Mouse (Mus musculus) cerebellum, adult 2 months (tissue): ENCODE measurements around the gene Rad51b. TPM values are rescaled to one million over a fixed set of nuclear protein-coding genes. Genes with fewer than 3 reads are reported as not detected.

Experiments
- DNase-seq, 2 experiments: peaks; one replicate each; pipeline ENCODE4 v3.0.0; 2021
- H3K27ac ChIP-seq: fragments of 200-500 bp; 2 replicates; pipeline ENCODE4 v1.5.1; 2012; ENCODE audit warnings: low read length, control low read depth, inconsistent platforms; ENCODE audit not compliant: insufficient read depth
- H3K27me3 ChIP-seq: fragments of 200-500 bp; 2 replicates; pipeline ENCODE4 v1.6.1; 2012; ENCODE audit warnings: inconsistent platforms, mild to moderate bottlenecking, low read length, moderate library complexity; ENCODE audit not compliant: control insufficient read depth, insufficient read depth
- H3K4me1 ChIP-seq: fragments of 200-500 bp; 2 replicates; pipeline ENCODE4 v1.6.1; 2011; ENCODE audit warnings: low read length; ENCODE audit not compliant: control insufficient read depth, insufficient read depth
- H3K4me3 ChIP-seq: fragments of 200-500 bp; replicated peaks from 2 replicates; pipeline ENCODE3; 2011; ENCODE audit warnings: mild to moderate bottlenecking, low read depth, low read length, control low read depth; ENCODE audit not compliant: insufficient read depth
- CTCF ChIP-seq: fragments of 200-500 bp; IDR thresholded peaks from 2 replicates; pipeline ENCODE4 v1.5.1; 2011; ENCODE audit warnings: low read depth, mild to moderate bottlenecking, control low read depth, low read length, moderate library complexity, borderline replicate concordance; ENCODE audit not compliant: insufficient read depth
- POLR2A ChIP-seq: fragments of 200-500 bp; IDR thresholded peaks from 2 replicates; pipeline ENCODE4 v1.6.1; 2011; ENCODE audit warnings: low read length, control low read depth, borderline replicate concordance; ENCODE audit not compliant: insufficient read depth
- WGBS: fragments of 180-500 bp; shearing (Covaris S2); methylation state at CpG from one replicate; pipeline ENCODE4 v1.1.7; 2018; 5-methylcytosine and 5-hydroxymethylcytosine counted together
- polyA plus RNA-seq: library from polyadenylated mRNA; depleted of rRNA; stranded (reverse); fragments of >200 nt; gene quantifications from 2 replicates; pipeline ENCODE4 v1.2.3, GENCODE M21; 2012

Gene Rad51b
- polyA plus RNA-seq, 1 experiment = 0.23 TPM

- Histone ChIP-seq H3K4me1 (no peaks in the 10 kb centered on the region), H3K4me3 (no peak overlapping the region), H3K27me3 (no peaks in the 10 kb centered on the region), H3K27ac (no peak overlapping the region)
- DNase-seq = no peak
- 83% methylated on average over 7 of the region's 7 CpGs for WGBS
- TF ChIP-seq POLR2A = no peak
Observed at GRCm38 (mm10) chr12:79369512-79370165, 72.6 kb downstream of the Rad51b start.

- TF ChIP-seq POLR2A (no peak), CTCF (no peak)
- 86% methylated on average over 5 of the region's 5 CpGs for WGBS
- H3K27ac ChIP-seq = no peak overlapping the region
- no peak for DNase-seq
- H3K4me1 ChIP-seq = no peaks in the 10 kb centered on the region
- H3K4me3 ChIP-seq = no peak overlapping the region
- no peaks in the 10 kb centered on the region for H3K27me3 ChIP-seq
Observed at GRCm38 (mm10) chr12:79372697-79373096, 75.6 kb downstream of the Rad51b start.

DNA sequence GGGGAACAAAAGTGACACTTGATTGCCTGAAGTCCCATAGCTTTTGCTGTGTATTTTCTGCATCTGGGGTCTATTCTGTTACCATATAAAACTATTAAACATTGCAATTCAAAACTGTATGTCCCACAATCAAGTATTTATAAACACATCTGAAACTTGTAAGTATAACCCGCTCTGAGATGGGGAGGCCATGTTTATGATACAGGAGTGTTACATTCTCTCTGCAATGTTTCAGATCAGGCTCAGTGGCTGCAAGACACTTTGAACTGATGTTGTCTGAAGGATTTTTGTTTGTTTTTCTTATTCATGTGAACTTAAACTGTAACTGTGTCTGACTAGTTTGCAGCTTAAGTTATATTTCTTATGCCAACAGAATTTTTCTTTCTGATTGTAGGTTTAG, 80.3 kb downstream of the Rad51b start:
- Histone ChIP-seq H3K27ac (no peak overlapping the region), H3K4me1 (no peaks in the 10 kb centered on the region), H3K4me3 (no peak overlapping the region), H3K27me3 (no peaks in the 10 kb centered on the region)
- TF ChIP-seq CTCF = no peak
- no peak for TF ChIP-seq POLR2A
- 92% methylated on average over 1 of the region's 1 CpGs for WGBS
- no peak for DNase-seq

- TF ChIP-seq POLR2A = no peak
- no peak for TF ChIP-seq CTCF
Observed at GRCm38 (mm10) chr12:79377861-79378260, 80.8 kb downstream of the Rad51b start.

DNA sequence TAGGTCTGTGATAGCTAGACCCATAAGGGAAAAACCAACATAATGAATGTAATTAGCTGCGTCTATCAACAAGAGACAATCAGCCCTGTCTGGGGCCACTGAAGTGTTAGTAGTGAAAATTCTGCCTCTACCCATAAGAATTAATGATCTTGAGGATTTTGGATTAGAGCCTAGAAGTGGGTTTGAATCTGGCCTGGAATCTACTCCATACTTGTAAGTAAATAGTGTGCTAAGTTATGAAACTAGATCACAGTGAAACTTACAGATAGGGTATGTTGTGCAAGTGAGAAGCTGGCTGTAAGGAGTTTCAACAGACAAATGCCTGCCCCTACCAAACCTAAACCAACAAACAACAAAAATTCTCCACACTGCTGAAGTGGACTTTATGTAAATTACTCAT, 83.1 kb downstream of the Rad51b start:
- TF ChIP-seq POLR2A (no peak), CTCF (no peak)
- Histone ChIP-seq H3K27me3 (no peaks in the 10 kb centered on the region), H3K4me1 (no peaks in the 10 kb centered on the region), H3K4me3 (no peak overlapping the region), H3K27ac (no peak overlapping the region)
- WGBS = 86% methylated on average over 1 of the region's 1 CpGs
- no peak for DNase-seq

More at GRCm38 (mm10) chr12:79377861-79378260, 80.8 kb downstream of the Rad51b start:
- 41% methylated on average over 4 of the region's 4 CpGs for WGBS
- H3K4me3 ChIP-seq = no peak overlapping the region
- no peak overlapping the region for H3K27ac ChIP-seq
- no peaks in the 10 kb centered on the region for H3K27me3 ChIP-seq
- DNase-seq = no peak
- H3K4me1 ChIP-seq = no peaks in the 10 kb centered on the region

GRCm38 (mm10) chr12:79381489-79381888, 84.4 kb downstream of the Rad51b start:
- 86% methylated on average over 3 of the region's 3 CpGs for WGBS
- no peaks in the 10 kb centered on the region for H3K27me3 ChIP-seq
- H3K4me3 ChIP-seq = no peak overlapping the region
- no peaks in the 10 kb centered on the region for H3K4me1 ChIP-seq
- no peak for DNase-seq
- H3K27ac ChIP-seq = no peak overlapping the region
- no peak for TF ChIP-seq POLR2A
- TF ChIP-seq CTCF = no peak

DNA sequence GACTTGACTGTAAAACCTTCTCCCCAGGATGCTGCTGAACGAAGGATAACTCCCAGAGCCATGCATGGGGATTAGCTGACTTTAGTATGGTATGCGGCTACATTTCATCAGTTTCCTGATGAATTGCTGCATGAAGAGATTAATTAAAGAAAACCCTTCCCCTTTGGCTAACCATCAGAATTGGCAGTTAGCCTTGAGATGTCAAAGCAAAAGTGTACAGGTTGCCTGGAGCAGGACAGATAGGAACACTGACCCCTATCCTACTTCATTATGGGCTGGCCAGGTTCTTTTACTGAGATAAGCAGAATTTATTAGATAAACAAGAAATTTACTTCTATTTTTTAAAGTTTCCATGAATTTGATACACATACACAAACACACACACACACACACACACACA, 85.3 kb downstream of the Rad51b start:
- no peak overlapping the region for H3K27ac ChIP-seq
- no peaks in the 10 kb centered on the region for H3K27me3 ChIP-seq
- DNase-seq = no peak
- TF ChIP-seq CTCF = no peak
- TF ChIP-seq POLR2A = no peak
- no peaks in the 10 kb centered on the region for H3K4me1 ChIP-seq
- WGBS = 25% methylated on average over 2 of the region's 2 CpGs
- no peak overlapping the region for H3K4me3 ChIP-seq

- TF ChIP-seq CTCF (no peak), POLR2A (no peak)
- Histone ChIP-seq H3K27ac (no peak overlapping the region), H3K4me3 (no peak overlapping the region), H3K4me1 (no peaks in the 10 kb centered on the region), H3K27me3 (no peaks in the 10 kb centered on the region)
- DNase-seq = no peak
- 48% methylated on average over 3 of the region's 3 CpGs for WGBS
Observed at GRCm38 (mm10) chr12:79383583-79383982, 86.5 kb downstream of the Rad51b start.

GRCm38 (mm10) chr12:79384787-79385186, 87.7 kb downstream of the Rad51b start:
- Histone ChIP-seq H3K4me1 (no peaks in the 10 kb centered on the region), H3K4me3 (no peak overlapping the region), H3K27ac (no peak overlapping the region), H3K27me3 (no peaks in the 10 kb centered on the region)
- TF ChIP-seq CTCF (no peak), POLR2A (no peak)
- DNase-seq = no peak
- 76% methylated on average over 9 of the region's 9 CpGs for WGBS
